Mouse (Mus musculus): Measurements from ENCODE around the gene Myh13.
A peak's percentile ranks its signal among the peaks of the same experiment; 100 is the strongest.

The Myh13 gene

DNA sequence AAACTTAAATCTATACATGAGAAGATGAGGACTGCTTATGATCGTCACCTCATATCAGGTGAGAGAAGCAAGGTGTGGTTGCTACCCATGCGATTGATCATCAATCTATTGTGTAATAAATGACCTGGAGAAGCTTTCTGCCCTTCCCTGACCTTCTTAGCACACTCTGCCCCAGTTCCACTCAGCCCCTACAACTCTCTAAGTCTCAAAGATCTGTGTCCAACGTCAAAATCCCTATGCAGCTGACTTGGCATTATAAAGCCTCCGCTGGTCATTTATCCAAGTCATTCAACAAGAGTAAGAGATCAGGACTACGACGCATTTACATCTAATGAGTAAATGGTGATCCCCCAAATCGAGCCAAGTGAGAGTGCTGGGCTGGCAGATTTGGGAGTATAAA, at the start of gene Myh13:
TSS of gene Myh13 (plus strand) at position 301 of the 400 bp plus-strand sequence.
- DNase-seq (ENCODE audit: low spot score): no peak

DNA sequence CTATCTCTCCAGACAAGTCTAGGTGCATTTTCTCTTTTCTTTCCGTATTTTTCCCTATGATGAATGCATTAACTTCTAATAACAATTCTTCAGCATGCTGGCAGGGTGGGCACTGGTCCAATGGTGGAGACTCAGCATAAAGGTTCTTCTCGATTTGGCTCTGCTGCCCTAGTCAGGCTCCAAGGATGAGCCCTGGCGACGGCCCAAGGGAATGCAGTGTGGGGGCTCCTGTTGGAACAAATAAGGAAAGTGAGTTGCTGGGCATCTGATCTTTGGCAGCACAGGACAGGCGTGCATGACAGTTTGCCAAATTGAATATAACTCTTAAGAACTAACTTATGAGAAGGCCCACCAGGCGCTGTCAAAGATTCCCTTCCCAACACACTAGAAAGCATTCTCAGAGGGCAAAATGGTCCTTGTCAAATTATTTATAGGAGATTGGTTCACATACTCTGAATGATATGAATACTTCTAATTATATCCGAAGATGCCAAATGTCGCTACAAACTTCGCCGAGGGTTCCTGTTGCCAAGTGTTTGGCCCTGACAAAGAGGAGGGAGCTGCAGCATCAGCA, 44.8 kb upstream of the Myh13 start, which contains the start of gene Myh8:
TSS of gene Myh8 (plus strand) at position 524 of the 574 bp plus-strand sequence.
- peak; percentile 27 for DNase-seq (ENCODE audit: low spot score)

DNA sequence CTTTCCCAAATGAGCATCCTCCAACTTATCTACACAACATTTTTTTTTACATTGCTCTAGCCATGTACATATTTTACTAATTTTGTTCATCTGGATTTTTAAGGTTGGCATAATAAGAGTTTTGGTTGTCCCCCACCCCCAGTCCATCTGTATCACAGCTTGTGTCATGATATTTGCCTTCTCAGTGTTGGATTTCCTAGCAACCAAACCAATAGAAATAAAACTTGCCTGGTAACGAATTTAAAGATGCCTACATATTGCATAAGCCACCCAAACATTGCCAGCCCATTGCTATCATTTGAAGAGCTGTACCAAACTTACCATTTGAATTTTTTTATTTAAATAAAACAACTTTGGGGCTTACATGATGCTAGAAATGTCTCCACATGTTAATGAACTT, 28.0 kb upstream of the Myh13 start:
- DNase-seq (ENCODE audit: low spot score): no peak

DNA sequence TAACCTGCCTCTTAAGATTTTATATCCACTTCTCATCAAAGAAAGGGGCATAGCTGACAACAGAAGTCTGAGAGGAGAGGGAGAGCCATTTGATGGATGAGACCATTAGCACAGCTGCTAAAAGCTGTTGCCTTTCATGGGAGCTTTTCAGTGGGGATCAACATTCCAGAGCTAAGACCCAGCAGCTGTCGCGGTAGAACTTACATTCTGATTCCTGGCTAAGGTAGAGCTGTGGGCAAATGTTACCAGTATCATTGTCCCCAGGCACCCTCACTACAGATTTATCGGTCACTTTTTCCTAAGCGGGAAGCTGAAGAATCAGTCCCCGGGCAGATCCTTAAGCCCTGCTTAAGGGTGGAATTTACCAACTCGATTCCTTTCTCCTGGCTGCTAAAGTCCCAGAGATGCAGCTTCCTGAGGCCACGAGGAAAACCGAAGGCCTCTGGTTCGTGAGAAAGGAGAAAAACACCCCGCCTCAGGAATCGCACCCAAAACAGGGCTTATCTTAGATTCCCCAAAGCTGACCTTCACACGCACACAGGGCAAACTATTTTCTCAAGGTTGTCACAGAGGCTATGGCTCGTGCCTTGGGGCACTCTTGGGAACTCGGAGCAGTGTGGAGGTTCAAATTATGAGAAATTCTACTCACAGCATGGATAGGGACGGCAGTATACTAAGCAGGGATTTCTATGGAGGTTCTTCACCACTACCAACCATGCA, 7.6 kb upstream of the Myh13 start:
- no peak for DNase-seq (ENCODE audit: low spot score)

DNA sequence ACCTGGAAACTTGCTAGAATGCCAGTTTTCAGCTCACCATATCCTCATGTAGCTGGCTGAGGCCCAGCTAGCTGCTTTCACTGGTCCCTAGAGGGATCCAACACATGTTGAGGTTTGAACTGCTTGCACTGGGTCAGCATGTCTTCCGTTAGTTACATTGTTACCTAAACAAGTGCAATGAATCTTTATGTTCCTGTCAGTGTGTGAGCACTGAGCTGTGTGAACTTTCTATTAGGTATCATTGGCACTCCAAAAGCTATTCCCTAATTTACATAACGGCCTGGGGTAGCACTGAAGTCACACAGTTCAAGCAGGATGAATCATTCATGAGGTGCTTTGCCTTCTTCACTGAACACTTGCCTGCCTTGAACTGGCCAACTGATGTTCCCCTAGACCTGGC, 5.1 kb downstream of the Myh13 start:
- no peak for DNase-seq (ENCODE audit: low spot score)

DNA sequence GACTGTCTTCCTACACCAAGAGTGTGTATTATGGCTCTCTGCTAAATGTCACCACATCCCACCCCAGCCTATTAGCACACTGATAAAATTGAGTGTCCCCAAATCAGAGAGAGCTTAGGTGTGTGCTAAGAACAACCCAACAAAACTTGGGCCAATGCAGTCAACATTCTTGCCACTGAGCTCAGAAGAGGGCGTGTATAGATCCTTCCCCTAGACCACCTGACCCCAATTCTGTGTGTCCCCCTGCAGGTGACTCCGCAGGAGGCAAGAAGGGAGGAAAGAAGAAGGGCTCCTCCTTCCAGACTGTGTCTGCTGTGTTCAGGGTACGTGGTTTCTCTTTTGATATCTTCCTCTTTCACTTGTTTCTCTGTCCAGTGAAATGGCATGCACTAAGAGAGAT, 23.1 kb downstream of the Myh13 start:
- no peak for DNase-seq (ENCODE audit: low spot score)

DNA sequence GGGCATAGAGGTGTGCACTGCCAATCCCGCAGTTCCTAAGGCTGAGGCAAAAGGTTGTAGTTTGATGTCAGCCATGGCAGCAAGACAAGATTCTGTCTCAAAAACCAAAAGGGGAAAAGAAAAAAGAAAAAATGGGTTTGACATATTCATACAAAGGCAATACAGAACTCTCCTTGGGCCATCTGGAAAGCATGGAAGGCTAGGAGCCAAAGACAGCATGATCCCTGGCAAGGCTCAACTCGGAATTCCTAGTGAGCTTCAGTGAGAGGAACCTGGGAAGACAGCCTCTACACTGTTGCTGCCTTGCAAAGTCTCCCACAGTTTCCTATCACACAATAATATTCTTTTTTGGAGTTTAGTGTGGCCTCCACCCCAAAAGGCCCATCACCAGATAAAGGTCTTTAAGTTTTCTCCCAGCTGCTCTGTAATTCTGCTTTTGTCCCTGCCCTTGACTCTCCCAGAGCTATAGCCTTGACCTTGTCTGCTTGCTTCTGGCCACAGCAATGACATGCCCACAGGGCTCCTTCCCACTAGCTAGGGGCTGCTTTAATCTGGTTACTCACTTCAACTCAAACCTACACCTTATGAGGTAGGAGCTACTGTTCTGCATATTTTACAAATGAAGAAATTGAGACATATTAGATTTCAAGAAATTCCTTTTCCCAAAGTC, 23.9 kb downstream of the Myh13 start:
- no peak for DNase-seq (ENCODE audit: low spot score)

DNA sequence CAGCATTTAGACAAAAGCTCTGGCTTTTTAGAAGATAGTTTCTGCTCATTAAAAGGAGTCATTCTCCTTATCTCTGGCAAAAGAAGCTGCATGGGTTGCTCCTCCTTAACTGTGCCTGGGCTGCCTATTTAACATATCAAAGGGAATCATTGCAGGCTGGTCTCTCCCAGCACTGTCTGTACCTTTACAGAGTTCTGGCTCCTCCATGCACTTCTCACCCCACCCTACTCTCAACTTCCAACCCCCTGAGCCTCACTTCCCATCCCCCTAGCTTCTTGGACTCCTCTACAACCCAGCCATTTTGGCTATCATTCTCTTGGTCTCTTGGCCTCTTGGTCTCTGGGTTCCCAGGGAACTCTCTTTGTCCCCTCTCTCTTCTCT, 24.4 kb downstream of the Myh13 start:
- DNase-seq (ENCODE audit: low spot score): no peak

DNA sequence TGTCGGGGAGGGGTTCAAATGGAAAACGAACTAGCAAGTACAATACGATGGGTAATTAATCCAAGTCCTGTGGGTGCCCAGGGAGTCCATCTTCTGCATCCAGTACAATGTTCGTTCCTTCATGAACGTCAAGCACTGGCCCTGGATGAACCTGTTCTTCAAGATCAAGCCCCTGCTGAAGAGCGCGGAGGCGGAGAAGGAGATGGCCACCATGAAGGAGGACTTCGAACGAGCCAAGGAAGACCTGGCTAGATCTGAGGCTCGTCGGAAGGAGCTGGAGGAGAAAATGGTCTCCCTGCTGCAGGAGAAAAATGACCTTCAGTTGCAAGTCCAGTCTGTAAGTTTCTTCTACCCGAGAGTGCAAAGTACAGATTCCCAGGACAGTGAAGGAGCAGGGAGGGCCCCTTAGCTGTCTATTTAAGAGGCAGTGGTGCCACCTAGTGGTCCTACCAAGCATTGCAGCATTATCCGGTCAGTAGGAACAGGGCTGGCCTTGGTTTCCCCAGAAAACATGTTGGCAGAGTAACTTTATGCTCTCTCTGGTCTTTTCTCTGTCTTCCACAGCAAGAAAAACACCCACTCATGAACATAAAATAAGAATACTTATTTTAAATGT, 28.8 kb downstream of the Myh13 start:
- peak; percentile 16 for DNase-seq (ENCODE audit: low spot score)

DNA sequence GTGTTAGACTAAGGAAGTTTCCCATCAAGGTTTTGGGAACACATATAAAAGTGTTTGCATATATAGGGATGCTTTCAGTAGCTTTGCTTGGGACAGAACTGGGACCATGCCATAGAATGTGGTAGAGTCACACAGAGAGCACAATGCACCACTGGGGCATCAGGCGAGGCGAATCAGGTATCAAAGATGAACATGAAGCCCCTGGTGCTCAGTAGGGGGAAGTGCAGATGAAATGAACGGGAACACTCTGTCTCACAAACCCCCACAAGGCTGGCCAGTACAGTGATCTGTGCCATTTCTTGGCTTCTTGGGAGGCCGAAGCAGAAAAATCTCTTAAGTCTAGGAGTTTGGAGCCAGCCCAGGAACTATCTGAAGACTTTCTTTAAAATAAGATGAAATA, 31.6 kb downstream of the Myh13 start:
- DNase-seq (ENCODE audit: low spot score): no peak

DNA sequence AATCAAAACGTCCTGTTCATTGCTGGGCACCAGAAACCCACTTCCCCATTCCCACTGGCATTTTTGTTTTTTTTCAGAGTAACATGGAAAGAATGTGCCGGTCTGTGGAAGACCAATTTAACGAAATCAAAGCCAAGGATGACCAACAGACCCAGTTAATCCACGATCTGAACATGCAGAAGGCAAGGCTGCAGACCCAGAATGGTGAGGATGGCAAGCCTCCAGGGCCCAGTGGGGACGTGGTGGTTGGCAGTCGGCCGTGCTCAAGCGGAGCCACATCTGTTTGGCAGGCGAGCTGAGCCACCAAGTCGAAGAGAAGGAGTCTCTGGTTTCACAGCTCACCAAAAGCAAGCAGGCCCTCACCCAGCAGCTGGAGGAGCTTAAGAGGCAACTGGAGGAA, 36.6 kb downstream of the Myh13 start:
- no peak for DNase-seq (ENCODE audit: low spot score)

DNA sequence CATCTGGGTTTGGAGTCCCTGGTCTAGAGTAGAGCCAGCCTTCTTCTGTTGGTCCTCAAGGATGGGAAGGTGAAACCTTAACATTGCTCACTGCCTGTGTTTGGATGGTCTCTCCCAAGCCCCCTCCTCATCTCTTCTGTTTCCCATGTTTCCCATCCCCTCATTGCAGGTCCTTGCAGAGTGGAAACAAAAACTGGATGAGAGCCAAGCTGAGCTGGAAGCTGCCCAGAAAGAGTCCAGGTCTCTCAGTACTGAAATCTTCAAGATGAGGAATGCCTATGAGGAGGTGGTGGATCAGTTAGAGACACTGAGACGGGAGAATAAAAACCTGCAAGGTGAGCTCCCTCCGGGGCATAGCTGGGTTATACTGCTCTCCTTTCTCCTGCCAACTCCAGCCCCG, 40.8 kb downstream of the Myh13 start:
- DNase-seq (ENCODE audit: low spot score): no peak

DNA sequence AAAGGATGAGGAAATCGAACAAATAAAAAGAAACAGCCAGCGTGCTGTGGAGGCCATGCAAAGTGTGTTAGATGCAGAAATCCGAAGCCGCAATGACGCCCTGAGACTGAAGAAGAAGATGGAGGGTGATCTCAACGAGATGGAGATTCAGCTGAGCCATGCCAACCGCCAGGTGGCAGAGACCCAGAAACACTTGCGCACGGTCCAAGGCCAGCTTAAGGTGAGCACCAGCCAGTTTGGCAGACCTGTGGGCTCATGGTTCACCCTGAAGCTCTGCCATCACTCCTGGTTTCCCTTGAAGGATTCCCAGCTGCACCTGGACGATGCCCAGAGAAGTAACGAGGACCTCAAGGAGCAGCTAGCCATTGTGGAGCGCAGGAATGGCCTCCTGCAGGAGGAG, 43.1 kb downstream of the Myh13 start:
- DNase-seq (ENCODE audit: low spot score): no peak

DNA sequence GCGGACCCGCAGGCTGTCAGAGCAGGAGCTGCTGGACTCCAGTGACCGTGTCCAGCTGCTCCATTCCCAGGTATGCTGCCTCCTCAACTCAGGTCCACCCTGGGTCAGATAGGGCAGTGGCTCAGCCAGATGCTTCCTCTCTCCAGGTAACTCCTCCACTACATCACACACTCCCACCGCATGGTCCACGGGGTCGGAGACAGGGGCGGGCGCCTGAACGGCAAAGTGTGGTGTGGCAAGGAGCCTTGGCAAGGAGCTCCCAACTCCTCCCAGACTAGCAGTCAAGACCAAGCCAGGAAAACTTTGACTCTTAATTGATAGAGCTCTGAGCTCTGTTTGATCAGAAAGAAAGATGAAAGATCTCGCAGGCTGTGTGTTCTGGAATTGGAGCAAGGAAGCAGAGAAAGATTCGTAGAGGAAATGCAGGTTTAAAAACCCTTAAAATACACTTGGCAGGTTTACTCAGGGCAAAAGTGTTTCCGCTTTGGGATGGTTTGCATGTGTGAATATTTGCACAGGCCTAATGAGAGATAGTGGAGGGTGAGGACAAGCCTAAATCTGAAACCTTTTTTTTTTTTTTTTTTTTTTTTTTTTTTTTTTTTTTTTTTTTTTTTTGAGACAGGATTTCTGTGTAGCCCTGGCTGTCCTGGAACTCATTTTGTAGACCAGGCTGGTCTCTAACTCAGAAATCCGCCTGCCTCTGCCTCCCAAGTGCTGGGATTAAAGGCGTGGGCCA, 43.7 kb downstream of the Myh13 start:
- DNase-seq (ENCODE audit: low spot score): no peak

DNA sequence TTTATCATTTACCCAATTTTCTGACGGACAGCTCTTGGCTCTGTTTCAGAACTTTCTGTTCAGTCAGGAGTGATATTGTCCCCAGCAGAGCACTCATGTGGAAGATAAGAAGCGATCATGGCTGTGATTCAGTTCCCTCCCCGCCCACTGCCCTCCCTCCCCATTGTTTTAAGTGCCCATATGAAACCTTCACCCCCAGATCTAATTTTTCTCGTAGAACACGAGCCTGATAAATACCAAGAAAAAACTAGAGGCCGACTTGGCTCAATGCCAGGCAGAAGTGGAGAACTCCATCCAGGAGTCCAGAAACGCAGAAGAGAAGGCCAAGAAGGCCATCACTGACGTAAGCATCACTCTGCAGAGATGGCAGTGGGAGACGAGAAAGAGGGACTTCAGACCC, 45.5 kb downstream of the Myh13 start:
- no peak for DNase-seq (ENCODE audit: low spot score)

DNA sequence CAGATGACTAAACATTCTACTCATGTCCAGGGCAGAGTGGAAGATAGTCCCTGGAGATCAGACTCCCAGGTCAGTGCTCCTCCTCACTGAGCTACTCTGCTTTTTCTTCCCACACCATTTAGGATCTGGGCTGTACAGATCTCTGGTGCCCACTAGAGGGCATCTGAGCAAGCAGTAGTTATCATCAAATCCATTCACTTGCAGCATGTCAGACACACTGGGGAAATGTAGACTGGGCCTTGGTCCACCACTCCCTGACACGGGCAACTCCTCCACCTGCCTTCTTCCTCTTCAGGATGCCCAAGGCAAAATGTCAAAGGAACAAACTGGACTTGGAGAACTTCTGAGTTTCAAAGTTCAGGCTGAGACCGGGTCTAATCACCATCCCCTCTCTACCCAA, 51.9 kb downstream of the Myh13 start:
- no peak for DNase-seq (ENCODE audit: low spot score)

DNA sequence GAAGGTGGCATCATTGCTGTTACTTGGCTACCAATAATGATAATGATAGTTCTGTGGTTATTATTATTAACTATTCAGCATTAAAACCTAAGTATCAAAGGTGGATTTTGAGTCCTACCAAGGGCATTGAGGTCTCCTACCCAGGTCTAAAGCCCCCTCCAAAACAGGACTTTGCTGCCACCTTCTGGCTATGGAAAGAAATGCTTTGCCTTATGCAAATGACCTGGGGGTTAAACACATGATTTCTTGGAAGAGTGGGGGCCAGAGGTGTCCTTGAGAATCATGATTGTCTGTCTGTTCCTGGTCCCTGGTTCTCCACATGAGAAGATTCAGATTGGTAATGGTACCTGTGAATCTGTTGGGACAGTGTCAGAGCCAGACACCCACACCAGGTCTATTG, 54.9 kb downstream of the Myh13 start:
- DNase-seq (ENCODE audit: low spot score): no peak

DNA sequence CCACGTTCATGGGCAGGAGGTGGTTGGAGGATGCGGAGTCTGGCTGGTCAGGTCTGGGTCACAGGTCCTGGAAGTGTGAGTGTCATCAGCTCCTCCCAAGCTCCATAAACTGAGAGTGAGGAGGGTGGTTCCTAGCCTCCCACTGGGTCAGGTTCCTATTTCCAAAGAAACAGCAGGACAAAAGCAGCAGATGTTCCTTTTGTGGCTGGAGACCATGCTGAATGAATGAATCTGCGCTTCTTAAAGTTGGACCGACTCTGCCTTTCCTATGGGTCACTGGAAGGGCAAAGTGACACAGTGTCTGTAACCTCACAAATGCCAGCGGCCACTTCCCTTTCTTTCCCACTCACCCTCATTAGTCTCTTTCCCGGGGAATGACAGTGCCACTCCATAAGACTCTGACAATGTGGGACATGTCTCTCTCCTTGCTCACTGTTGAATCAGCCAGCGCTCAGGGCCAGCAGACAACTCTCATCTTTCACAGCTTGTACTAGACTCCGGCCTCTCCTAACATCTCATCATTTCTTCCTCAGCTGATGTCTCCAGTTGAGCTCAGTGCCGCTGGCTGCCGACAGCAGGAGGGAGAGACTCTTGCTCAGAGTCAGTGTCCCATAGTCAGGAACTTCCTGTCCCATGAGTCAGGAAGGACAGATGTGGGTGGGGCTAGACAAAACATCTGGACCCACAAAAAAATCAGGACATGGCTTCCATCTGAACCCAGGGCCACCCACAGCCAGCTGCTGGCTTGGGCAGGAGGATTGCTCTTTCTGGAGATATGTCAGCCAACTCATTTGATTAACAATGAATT, 58.4 kb downstream of the Myh13 start:
- no peak for DNase-seq (ENCODE audit: low spot score)

DNA sequence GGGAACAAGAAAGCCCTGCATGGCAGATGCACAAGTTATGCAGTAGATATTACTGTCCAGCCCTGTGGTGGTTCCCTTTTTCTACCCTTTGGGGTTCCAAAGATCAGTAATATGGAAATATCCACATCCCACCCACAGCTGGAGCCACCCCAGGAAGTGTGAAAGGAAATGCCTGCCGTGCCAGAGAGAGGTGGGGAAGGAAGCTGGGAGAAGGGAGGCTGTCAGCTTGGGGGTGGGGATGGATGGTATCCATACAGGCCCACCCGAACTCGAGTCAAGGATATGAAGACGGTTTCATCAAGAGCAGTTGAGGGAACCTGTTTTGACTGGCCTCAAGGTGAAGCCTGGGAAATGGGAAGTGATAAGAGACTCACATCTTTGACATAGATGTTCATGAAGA, 60.4 kb downstream of the Myh13 start:
- DNase-seq (ENCODE audit: low spot score): no peak

DNA sequence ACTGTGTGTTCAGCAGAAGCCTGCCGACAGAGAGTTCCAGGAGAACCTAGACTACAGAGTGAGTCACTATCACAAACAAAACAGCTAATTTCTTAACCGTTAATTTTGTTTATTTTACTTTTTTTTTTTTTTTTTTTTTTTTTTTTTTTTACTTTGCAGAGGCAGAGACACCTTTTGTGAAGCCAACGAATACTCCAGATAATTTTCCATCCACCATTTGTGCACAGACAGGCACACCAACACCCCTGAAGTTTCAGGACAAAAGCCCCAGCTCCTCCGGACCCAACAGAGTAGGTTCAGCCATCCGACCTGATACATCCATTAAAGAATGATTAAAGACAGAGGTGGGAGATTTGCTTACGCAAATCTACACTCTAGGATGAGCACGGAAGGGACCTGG, 63.2 kb downstream of the Myh13 start:
- DNase-seq (ENCODE audit: low spot score): no peak

DNA sequence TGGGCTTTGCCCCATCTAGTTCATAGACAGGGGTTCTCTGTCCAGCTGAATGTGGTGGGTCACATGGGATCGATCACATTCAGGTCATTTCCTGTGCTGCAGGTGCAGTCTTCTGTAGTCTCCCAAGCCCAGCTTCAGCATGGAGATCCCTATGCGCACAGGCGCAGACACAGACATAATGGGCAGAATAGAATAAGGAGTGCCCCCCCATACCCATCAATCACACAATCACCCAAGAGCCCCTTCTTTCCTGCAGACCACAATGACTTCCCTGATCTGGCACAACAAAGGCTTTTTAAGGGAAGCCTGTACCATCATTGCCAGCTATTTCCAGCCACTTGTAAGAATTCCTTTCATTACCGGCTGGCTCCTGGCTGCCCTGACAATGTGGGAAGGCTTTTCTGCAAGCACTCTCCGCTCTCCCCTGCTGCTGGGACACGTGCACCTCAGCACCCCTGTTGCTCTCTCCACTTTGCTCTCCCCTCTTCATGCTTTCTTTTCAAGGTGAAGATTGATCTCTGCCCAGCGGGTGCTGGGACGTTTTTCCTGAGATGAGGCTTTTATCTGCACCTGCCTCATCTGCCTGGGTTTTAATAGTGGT, 65.5 kb downstream of the Myh13 start:
- DNase-seq (ENCODE audit: low spot score): no peak
